Mouse (Mus musculus) liver, embryonic 13.5 days (tissue): ENCODE results near the gene Phc2. TPM values are rescaled to one million over a fixed set of nuclear protein-coding genes. Genes with fewer than 3 reads are reported as not detected.
A peak's percentile ranks its signal among the peaks of the same experiment; 100 is the strongest.
"Not testable (repeated sequence)": the region's sequence is repeated elsewhere in the genome, so short reads cannot be mapped to it uniquely, and the experiment has no call there.

Source experiments
- ATAC-seq: fragments of 200-750 bp; cut with Nextera tagmentation; 2 replicates; pipeline ENCODE4 v1.8.0; 2017; ENCODE audit warnings: low read depth, mild to moderate bottlenecking, moderate number of reproducible peaks, moderate library complexity
- DNase-seq: peaks from one replicate; pipeline ENCODE4 v3.0.0; 2022
- H3K27ac ChIP-seq: fragments of 300-500 bp; sonication (generic); 2 replicates; pipeline ENCODE4 v1.5.1; 2015; ENCODE audit warnings: moderate library complexity, mild to moderate bottlenecking, inconsistent platforms
- H3K27me3 ChIP-seq: fragments of 300-500 bp; sonication (generic); 2 replicates; pipeline ENCODE4 v1.6.1; 2015; ENCODE audit warnings: mild to moderate bottlenecking, inconsistent platforms
- H3K36me3 ChIP-seq: fragments of 300-500 bp; sonication (generic); 2 replicates; pipeline ENCODE4 v1.6.1; 2015; ENCODE audit warnings: mild to moderate bottlenecking, inconsistent platforms
- H3K4me1 ChIP-seq: fragments of 300-500 bp; sonication (generic); replicated peaks from 2 replicates; pipeline ENCODE4 v1.6.1; 2015; ENCODE audit warnings: inconsistent platforms
- H3K4me2 ChIP-seq: fragments of 300-500 bp; sonication (generic); 2 replicates; pipeline ENCODE4 v1.6.1; 2015; ENCODE audit warnings: inconsistent platforms, mild to moderate bottlenecking, moderate library complexity
- H3K4me3 ChIP-seq: fragments of 300-500 bp; sonication (generic); replicated peaks from 2 replicates; pipeline ENCODE4 v1.5.1; 2015; ENCODE audit warnings: mild to moderate bottlenecking, inconsistent platforms
- H3K9ac ChIP-seq: fragments of 300-500 bp; sonication (generic); 2 replicates; pipeline ENCODE4 v1.6.1; 2015; ENCODE audit warnings: mild to moderate bottlenecking, inconsistent platforms
- H3K9me3 ChIP-seq: fragments of 300-500 bp; sonication (generic); replicated peaks from 2 replicates; pipeline ENCODE4 v1.6.1; 2016; ENCODE audit warnings: inconsistent platforms
- WGBS: fragments of 180-500 bp; shearing (Covaris S2); methylation state at CpG from one replicate; pipeline ENCODE4 v1.1.7; 2015; ENCODE audit not compliant: insufficient replicate concordance; 5-methylcytosine and 5-hydroxymethylcytosine counted together
- polyA plus RNA-seq: library from polyadenylated mRNA; unstranded; fragments of >200 nt; fragmentation: Nextera tagmentation; extraction: Ambion mirVana; gene quantifications from 2 replicates; pipeline ENCODE4 v1.2.1, GENCODE M21; 2015

Gene Phc2
- polyA plus RNA-seq, 1 experiment from 2014 or later: 12.9 TPM

DNA sequence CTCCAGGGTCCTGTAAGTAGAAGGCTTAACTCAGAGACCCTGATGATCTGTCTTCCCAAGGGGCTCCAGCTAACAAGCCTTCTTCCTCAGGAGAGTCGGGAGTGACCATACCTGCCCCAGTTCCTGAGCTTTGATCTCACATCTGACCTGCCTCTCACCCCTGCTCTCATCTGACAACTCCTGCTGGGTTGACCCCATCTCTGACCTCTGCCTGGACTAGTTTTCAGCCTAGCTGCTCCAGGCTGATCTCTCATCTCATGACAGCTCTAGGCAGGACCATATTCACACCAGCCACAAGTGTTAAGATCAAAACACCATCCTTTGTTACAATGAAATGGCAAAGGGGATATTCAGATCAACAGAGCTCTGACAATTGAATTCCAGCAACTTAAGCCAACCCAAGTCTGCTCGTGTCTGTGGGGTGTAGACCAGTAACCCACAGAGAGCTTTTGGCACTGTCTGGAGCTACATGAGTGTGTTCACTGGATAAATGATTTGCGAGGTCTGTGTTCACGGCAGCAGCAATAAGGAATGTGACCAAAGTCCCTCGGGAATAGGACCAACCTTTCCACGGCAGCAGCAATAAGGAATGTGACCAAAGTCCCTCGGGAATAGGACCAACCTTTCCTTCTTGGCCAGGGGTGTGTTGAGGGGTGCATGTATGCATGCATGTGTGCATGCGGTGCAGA, 5.8 kb upstream of the Phc2 start:
- H3K27me3 ChIP-seq: no peaks in the 10 kb centered on the region
- H3K4me3 ChIP-seq: no peak overlapping the region
- H3K27ac ChIP-seq: no peak overlapping the region
- peaks cover 16% of the 10 kb centered on the region; the same call in 1 of the 2 replicates for H3K4me1 ChIP-seq
- ATAC-seq: 0 out of 2 replicates have a peak, but pooled peaks have one; percentile 14
- H3K9me3 ChIP-seq: no peaks in the 10 kb centered on the region
- no peak for DNase-seq
- H3K9ac ChIP-seq: no peak overlapping the region
- no peaks in the 10 kb centered on the region for H3K36me3 ChIP-seq
- 52% methylated on average over 8 of the region's 8 CpGs for WGBS
- no peak overlapping the region for H3K4me2 ChIP-seq

DNA sequence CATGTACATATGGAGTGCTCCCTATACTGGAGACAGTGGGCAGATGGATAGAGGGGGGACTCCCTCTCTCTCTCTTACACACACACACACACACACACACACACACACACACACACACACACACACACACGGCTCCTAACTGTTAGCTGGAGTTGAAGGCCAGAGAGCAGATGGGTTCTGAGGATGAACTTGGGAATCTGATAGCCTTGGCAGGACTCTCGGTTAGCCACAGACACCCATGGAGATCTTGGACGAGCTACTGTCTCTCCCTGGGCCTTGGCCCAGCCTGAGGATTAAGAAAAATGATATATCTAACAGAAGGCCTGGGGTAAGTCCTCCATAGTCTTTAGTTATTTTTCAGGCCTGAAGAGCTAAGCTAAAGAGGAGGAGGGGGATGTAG, 3.0 kb upstream of the Phc2 start:
- H3K4me1 ChIP-seq: peaks cover 36% of the 10 kb centered on the region
- 61% methylated on average over 3 of the region's 3 CpGs for WGBS

DNA sequence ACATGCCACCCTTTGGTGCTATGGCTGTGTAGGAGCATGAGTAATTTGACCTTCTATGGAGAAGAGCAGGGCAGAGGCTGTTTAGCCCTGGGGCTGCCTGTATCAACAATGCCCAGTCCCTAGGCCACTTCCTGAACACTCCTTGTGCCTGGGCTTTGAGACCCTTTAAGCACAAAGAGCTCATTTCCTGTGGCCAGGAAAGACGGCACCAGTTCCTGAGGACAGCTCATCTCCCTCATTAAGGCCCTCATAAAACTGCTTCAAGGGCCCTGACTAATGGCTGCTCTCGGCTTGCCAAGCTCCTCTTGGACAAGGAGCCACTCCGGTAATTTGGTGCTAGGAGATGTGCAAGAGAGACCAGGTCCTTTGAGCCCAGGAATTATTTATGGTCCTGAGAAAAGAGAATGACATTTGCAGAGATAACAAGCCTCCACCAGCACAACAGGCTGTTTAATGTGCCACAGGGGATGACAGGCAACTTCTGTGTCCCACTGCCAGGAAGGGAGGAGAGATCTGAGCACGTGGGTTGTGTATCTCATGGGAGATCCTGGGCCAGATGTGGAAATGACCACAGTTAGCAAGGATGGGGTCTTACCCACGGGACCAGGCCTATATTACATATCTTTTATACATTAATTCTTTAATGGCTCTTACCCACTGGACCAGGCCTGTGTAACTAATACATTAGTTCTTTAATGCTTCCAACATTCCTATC, 1.8 kb upstream of the Phc2 start:
- Histone ChIP-seq H3K4me3 (no peak overlapping the region), H3K9me3 (no peaks in the 10 kb centered on the region), H3K36me3 (no peaks in the 10 kb centered on the region), H3K4me2 (no peak overlapping the region), H3K27me3 (peaks cover 5% of the 10 kb centered on the region), H3K4me1 (peaks cover 43% of the 10 kb centered on the region), H3K9ac (no peak overlapping the region), H3K27ac (peak overlapping the region; percentile 50)
- no peak for ATAC-seq
- no peak for DNase-seq
- 29% methylated on average over 5 of the region's 5 CpGs for WGBS

More for the DNA sequence above, 3.0 kb upstream of the Phc2 start:
- no peak overlapping the region for H3K9ac ChIP-seq
- no peak overlapping the region for H3K4me3 ChIP-seq
- no peak overlapping the region for H3K4me2 ChIP-seq
- DNase-seq: no peak
- H3K27me3 ChIP-seq: peaks cover 5% of the 10 kb centered on the region
- no peaks in the 10 kb centered on the region for H3K9me3 ChIP-seq
- no peaks in the 10 kb centered on the region for H3K36me3 ChIP-seq
- no peak overlapping the region for H3K27ac ChIP-seq
- no peak for ATAC-seq

DNA sequence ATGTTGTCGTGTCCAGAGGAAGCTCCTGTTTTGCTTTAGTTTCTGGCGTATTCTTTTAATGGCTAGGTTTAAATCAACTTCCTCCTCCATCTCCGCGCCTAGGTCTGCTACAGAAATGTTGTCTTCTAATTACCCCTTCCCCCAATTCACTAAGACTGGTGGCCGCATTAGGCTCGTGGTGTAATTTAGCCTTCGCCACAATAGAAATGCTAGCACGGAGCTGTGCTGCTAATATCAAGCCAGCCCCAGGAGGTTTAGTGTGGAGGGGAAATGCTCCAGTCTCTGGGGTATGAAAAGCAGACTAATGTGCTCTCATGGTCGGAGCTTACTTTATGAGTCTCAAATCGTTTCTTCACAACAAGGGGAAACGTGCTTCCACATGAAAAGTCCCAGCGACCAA, 944 bp downstream of the Phc2 start:
- H3K27me3 ChIP-seq: peaks cover 5% of the 10 kb centered on the region
- DNase-seq: no peak
- peak overlapping the region; percentile 79 for H3K9ac ChIP-seq
- no peaks in the 10 kb centered on the region for H3K9me3 ChIP-seq
- peak overlapping the region; percentile 75 for H3K4me3 ChIP-seq
- WGBS: 10% methylated on average over 12 of the region's 12 CpGs
- no peak for ATAC-seq
- H3K4me2 ChIP-seq: peak overlapping the region; percentile 97
- peaks cover 36% of the 10 kb centered on the region for H3K4me1 ChIP-seq
- peak overlapping the region; percentile 58; the same call in 1 of the 2 replicates for H3K27ac ChIP-seq
- H3K36me3 ChIP-seq: no peaks in the 10 kb centered on the region

DNA sequence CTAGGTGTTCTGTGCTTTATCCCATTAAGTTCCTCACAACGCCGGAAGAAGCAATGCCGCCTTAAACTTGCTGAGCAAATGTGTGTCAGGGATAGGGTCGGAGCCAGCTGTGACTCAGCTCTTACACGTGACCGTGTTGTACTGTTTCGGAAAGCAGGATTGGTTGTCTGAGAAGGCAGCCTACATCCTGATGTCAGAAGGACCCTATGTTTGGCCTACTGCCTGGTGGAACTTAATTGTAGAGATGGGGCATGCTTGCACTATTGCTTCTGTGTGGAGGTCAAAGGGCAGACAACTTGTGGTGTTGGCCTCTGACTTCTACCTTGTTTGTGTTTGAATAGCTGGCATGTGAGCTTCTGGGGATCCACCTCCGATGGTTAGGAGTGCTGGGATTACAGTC, 5.7 kb downstream of the Phc2 start:
- no peak for DNase-seq
- Histone ChIP-seq H3K4me1 (peaks cover 44% of the 10 kb centered on the region), H3K4me2 (no peak overlapping the region), H3K36me3 (no peaks in the 10 kb centered on the region), H3K4me3 (no peak overlapping the region), H3K9me3 (no peaks in the 10 kb centered on the region), H3K27me3 (peaks cover 5% of the 10 kb centered on the region), H3K9ac (no peak overlapping the region), H3K27ac (no peak overlapping the region)
- ATAC-seq: peak; percentile 25
- WGBS: 76% methylated on average over 8 of the region's 8 CpGs

DNA sequence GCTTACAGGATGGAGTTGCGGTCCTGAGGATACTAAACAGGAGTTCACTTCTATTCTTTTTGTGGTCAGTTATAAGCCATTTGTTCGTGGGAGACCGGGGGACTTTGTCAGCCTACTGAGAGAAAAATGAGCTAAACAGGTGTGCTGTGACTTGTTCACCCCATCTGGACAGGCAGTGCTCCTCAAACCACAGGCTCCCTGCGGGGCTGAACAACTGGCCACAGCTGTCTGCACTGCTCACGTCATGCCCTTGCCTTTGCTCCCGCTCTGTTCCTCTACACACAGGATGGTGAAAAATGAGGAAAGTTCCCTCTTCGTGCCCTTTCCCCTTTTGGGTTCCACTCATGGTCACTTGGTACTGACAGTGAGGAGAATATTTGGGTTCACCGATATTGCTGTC, 6.6 kb downstream of the Phc2 start:
- H3K36me3 ChIP-seq: no peaks in the 10 kb centered on the region

DNA sequence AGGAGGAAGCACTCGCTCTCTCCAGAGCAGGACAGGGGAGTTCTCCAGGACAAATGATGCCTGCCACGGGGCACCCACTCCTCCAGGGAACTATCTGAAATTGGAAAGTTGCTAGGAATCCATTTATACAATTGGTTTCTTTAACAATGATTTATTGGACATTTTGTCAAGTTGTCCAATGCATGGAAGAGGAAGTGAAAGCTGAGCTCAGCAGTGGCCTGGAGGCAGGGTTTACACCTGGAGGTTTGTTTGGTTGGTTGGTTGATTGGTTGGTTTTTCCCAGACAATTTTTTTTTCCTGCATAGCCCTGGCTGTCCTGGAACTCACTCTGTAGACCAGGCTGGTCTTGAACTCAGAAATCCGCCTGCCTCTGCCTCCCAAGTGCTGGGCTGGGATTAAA, 9.5 kb downstream of the Phc2 start:
- Histone ChIP-seq H3K27ac (no peak overlapping the region), H3K4me2 (no peak overlapping the region), H3K4me3 (no peak overlapping the region), H3K36me3 (no peaks in the 10 kb centered on the region), H3K9me3 (no peaks in the 10 kb centered on the region), H3K27me3 (no peaks in the 10 kb centered on the region), H3K4me1 (peaks cover 57% of the 10 kb centered on the region), H3K9ac (no peak overlapping the region)
- WGBS: 48% methylated on average over 3 of the region's 3 CpGs
- DNase-seq: no peak
- ATAC-seq: no peak

More for the DNA sequence above, 6.6 kb downstream of the Phc2 start:
- no peak for ATAC-seq
- Histone ChIP-seq H3K27me3 (no peaks in the 10 kb centered on the region; the same call in 1 of the 2 replicates), H3K4me3 (no peak overlapping the region), H3K4me1 (peaks cover 42% of the 10 kb centered on the region), H3K4me2 (no peak overlapping the region), H3K9ac (no peak overlapping the region), H3K27ac (no peak overlapping the region), H3K9me3 (no peaks in the 10 kb centered on the region)
- 71% methylated on average over 8 of the region's 8 CpGs for WGBS
- no peak for DNase-seq

DNA sequence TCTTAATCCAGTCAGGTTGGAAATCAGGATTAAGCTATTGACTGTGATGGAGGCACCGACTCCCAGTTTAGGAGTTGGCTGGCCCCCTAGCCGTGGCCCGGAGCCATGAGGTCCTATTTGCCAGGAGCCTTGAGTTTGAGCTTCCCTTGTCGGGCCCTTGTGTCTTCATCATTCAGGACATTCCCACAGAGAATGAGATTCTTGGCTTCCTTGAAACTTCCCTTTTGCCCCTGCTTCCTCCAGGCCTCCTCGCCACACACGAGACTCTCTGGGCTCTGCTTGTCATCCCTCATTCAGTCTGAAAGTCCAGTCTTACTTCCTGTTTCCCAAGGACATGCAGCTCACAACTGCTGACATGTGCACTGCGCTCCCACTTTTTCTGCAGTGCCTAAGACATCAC, 11.9 kb downstream of the Phc2 start:
- not testable (repeated sequence) for DNase-seq, H3K4me3 ChIP-seq, H3K27me3 ChIP-seq, H3K9ac ChIP-seq, H3K27ac ChIP-seq, H3K4me2 ChIP-seq, ATAC-seq, H3K36me3 ChIP-seq, H3K9me3 ChIP-seq
- 48% methylated on average over 7 of the region's 7 CpGs for WGBS
- H3K4me1 ChIP-seq: peaks cover 65% of the 10 kb centered on the region

DNA sequence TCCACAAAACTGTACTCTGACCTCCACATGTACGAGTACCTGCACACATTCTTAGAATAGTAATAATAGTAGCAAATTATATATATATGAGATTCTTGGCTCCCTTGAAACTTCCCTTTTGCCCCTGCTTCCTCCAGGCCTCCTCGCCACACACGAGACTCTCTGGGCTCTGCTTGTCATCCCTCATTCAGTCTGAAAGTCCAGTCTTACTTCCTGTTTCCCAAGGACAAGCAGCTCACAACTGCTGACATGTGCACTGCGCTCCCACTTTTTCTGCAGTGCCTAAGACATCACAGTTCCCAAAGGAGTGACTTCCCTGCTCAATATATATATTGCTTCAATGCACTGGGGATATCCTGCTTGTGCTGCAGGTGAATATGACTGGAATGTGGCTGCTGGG, 12.7 kb downstream of the Phc2 start:
- 37% methylated on average over 4 of the region's 4 CpGs for WGBS
- Histone ChIP-seq H3K4me1 (peaks cover 68% of the 10 kb centered on the region), H3K27ac (peak overlapping the region; percentile 53; the same call in 1 of the 2 replicates)
- DNase-seq, H3K27me3 ChIP-seq, H3K36me3 ChIP-seq, ATAC-seq, H3K4me2 ChIP-seq, H3K4me3 ChIP-seq, H3K9ac ChIP-seq, H3K9me3 ChIP-seq: not testable (repeated sequence)

DNA sequence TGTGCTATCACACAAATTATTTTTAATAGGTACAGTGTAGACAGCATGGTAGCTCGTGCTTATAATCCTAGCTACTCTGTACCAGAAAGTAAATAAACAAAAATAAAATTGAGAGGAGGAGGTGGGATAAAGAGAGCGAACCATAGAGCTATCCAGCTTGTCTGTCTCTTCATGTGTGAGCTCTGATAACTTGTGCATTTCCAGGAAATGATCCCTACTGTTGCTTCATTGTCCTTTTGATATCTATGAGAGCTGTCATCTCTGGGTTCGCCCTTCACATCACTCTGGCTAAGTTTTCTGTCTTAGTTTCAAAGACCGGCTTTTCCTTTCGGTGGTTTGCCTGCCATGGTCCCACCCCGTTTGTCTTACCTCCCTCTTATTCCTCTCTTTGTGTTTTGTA, 14.7 kb downstream of the Phc2 start:
- Histone ChIP-seq H3K9me3 (no peaks in the 10 kb centered on the region), H3K27me3 (no peaks in the 10 kb centered on the region), H3K4me1 (peaks cover 75% of the 10 kb centered on the region), H3K9ac (peak overlapping the region; percentile 20; the same call in 1 of the 2 replicates), H3K4me3 (no peak overlapping the region), H3K27ac (peak overlapping the region; percentile 47), H3K36me3 (no peaks in the 10 kb centered on the region), H3K4me2 (peak overlapping the region; percentile 36; the same call in 1 of the 2 replicates)
- 23% methylated on average over 6 of the region's 6 CpGs for WGBS
- ATAC-seq: peak; percentile 82
- DNase-seq: peak; percentile 48

DNA sequence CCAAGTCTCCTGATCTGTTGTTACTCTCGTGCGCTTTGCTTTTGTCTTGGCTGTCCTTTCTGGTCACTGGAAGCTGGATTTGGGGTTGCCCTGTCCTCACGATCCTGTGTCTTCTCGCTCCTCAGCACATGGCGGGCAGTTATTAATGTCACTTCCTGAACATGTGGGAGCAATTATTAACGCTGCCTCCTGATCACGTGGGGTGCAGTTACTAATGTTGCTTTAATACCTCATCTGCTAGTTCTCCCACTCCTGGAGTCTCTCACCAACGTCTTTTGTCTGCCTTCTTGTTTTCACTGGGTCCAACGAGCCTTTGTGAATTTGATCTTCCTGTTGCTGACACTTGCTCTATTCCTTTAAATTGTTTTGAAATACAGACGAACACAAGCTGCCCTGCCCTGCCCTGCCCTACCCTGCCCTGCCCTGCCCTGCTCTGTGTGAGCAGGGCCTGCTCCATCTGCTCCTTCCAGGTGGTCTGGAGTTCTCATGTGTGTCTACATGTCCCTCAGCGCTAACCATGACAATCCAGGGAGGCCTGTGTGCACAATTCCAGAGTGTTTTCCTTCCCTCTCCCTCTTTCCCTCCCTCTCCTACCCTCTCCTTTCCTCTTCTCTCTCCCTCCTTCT, 16.2 kb downstream of the Phc2 start:
- no peak for DNase-seq
- H3K4me2 ChIP-seq: peak overlapping the region; percentile 17; the same call in 1 of the 2 replicates
- peak overlapping the region; percentile 36; the same call in 1 of the 2 replicates for H3K9ac ChIP-seq
- no peaks in the 10 kb centered on the region for H3K36me3 ChIP-seq
- 47% methylated on average over 11 of the region's 11 CpGs for WGBS
- no peak overlapping the region for H3K4me3 ChIP-seq
- peak; percentile 75 for ATAC-seq
- H3K27ac ChIP-seq: peak overlapping the region; percentile 79; the same call in 1 of the 2 replicates
- H3K27me3 ChIP-seq: no peaks in the 10 kb centered on the region
- H3K9me3 ChIP-seq: no peaks in the 10 kb centered on the region
- H3K4me1 ChIP-seq: peaks cover 67% of the 10 kb centered on the region
